Comparison of ENCODE assay signal across 9 mouse cellular contexts in genomic region chr6:148046881-148047649, GRCm38 (mm10). TPM values are rescaled to one million over a fixed set of nuclear protein-coding genes. Genes with fewer than 3 reads are reported as not detected.
A peak's percentile ranks its signal among the peaks of the same experiment; 100 is the strongest.
DNase-seq lines count a peak whose midpoint lies in the region; ATAC-seq and TF ChIP-seq lines count a peak whose summit lies in the region.
"Had no signal": no experiment of that assay in that cellular context is flagged by ENCODE, and none has a peak within 500 bp of the region (broad histone marks: within the 10 kb centered on the region; RNA-seq: fewer than 3 reads in every experiment).

Gene Far2, plus strand, starts transcription at chr6:148047259.

- no peak for TF ChIP-seq CTCF in brain, embryonic 14.5 days (IDR thresholded peaks at IDR 0.05; ENCODE audit: borderline replicate concordance, extremely low read depth, insufficient read depth, insufficient read length)

- H3K4me3 ChIP-seq in heart, embryonic 10.5 days: peak within 1 kb of the TSS; percentile 60
- peak within 1 kb of the TSS; percentile 30 for H3K4me3 ChIP-seq in forebrain, embryonic 11.5 days (ENCODE audit: low read depth, low read length)
- peak within 1 kb of the TSS; percentile 44 for H3K4me3 ChIP-seq in intestine, embryonic 15.5 days (replicated peaks)
- peak within 1 kb of the TSS; percentile 1; the same call in 1 of the 2 replicates for H3K4me3 ChIP-seq in liver, embryonic 12.5 days
- H3K4me3 ChIP-seq: heart, adult 2 months had no signal

- ATAC-seq in forebrain, embryonic 11.5 days (replicated peaks; ENCODE audit: low FRiP score): peak; percentile 63; the same call in 1 of the 2 replicates
- ATAC-seq in intestine, embryonic 15.5 days: peak; percentile 84
- ATAC-seq in liver, embryonic 12.5 days: no peak

- peaks cover 9% of the 10 kb centered on the region for H3K4me1 ChIP-seq in heart, embryonic 10.5 days
- H3K4me1 ChIP-seq in forebrain, embryonic 11.5 days (replicated peaks; ENCODE audit: control insufficient read depth, insufficient read depth, low read length): no peaks in the 10 kb centered on the region; the same call in 1 of the 2 replicates
- H3K4me1 ChIP-seq in intestine, embryonic 15.5 days (replicated peaks): no peaks in the 10 kb centered on the region
- H3K4me1 ChIP-seq in liver, embryonic 12.5 days: no peaks in the 10 kb centered on the region

- TF ChIP-seq POLR2A in brain, embryonic 14.5 days (IDR thresholded peaks at IDR 0.05; ENCODE audit: borderline replicate concordance, extremely low read depth, insufficient read depth, insufficient read length, poor library complexity, severe bottlenecking): no peak

- peaks cover 20% of the 10 kb centered on the region for H3K27me3 ChIP-seq in heart, embryonic 10.5 days (ENCODE audit: insufficient read depth, poor library complexity, severe bottlenecking)
- peaks cover 2% of the 10 kb centered on the region; the same call in 1 of the 2 replicates for H3K27me3 ChIP-seq in forebrain, embryonic 11.5 days (ENCODE audit: control insufficient read depth, insufficient read depth, low read length)
- H3K27me3 ChIP-seq in intestine, embryonic 15.5 days (replicated peaks): no peaks in the 10 kb centered on the region
- peaks cover 19% of the 10 kb centered on the region for H3K27me3 ChIP-seq in liver, embryonic 12.5 days (replicated peaks)

- H3K27ac ChIP-seq in heart, embryonic 10.5 days: peak within 1 kb of the TSS; percentile 62
- H3K27ac ChIP-seq in forebrain, embryonic 11.5 days (ENCODE audit: low read depth, low read length): no peak within 1 kb of the TSS
- H3K27ac ChIP-seq in intestine, embryonic 15.5 days: no peak within 1 kb of the TSS
- no peak within 1 kb of the TSS for H3K27ac ChIP-seq in liver, embryonic 12.5 days
- H3K27ac ChIP-seq: heart, adult 2 months had no signal

- H3K9me3 ChIP-seq in heart, embryonic 10.5 days: no peaks in the 10 kb centered on the region
- no peaks in the 10 kb centered on the region for H3K9me3 ChIP-seq in forebrain, embryonic 11.5 days (ENCODE audit: control insufficient read depth, low read length)
- no peaks in the 10 kb centered on the region for H3K9me3 ChIP-seq in intestine, embryonic 15.5 days
- H3K9me3 ChIP-seq in liver, embryonic 12.5 days (replicated peaks): no peaks in the 10 kb centered on the region

- 3% methylated on average over 34 of the region's 34 CpGs for WGBS in heart, embryonic 10.5 days
- WGBS in forebrain, embryonic 11.5 days: 1% methylated on average over 34 of the region's 34 CpGs
- 2% methylated on average over 34 of the region's 34 CpGs for WGBS in intestine, embryonic 15.5 days
- 9% methylated on average over 34 of the region's 34 CpGs for WGBS in liver, embryonic 12.5 days (ENCODE audit: insufficient replicate concordance)

- no peaks in the 10 kb centered on the region for H3K36me3 ChIP-seq in heart, embryonic 10.5 days
- H3K36me3 ChIP-seq in forebrain, embryonic 11.5 days (ENCODE audit: control insufficient read depth, insufficient read depth, low read length): no peaks in the 10 kb centered on the region
- H3K36me3 ChIP-seq in intestine, embryonic 15.5 days: no peaks in the 10 kb centered on the region
- H3K36me3 ChIP-seq in liver, embryonic 12.5 days: no peaks in the 10 kb centered on the region

- DNase-seq in heart, embryonic 10.5 days (ENCODE audit: low spot score): no peak
- no peak for DNase-seq in heart, adult 9 months (ENCODE audit: low spot score in 2 of 2)
- peak; percentile 59 for DNase-seq in brain, embryonic 14.5 days (ENCODE audit: low read depth)
- peak; percentile 54 for DNase-seq in forebrain, embryonic 11.5 days (ENCODE audit: low spot score)
- DNase-seq in right cerebral cortex, postnatal 25 days: peak; percentile 67
- no peak for DNase-seq in ovary, postnatal 10 days (ENCODE audit: low spot score)

- peak within 1 kb of the TSS; percentile 70 for H3K4me2 ChIP-seq in forebrain, embryonic 11.5 days (ENCODE audit: low read depth, low read length, severe bottlenecking)
- peak within 1 kb of the TSS; percentile 93 for H3K4me2 ChIP-seq in intestine, embryonic 15.5 days (replicated peaks)
- peak within 1 kb of the TSS; percentile 40 for H3K4me2 ChIP-seq in liver, embryonic 12.5 days

- peak within 1 kb of the TSS; percentile 58 for H3K9ac ChIP-seq in forebrain, embryonic 11.5 days (ENCODE audit: low read length)
- peak within 1 kb of the TSS; percentile 50; the same call in 1 of the 2 replicates for H3K9ac ChIP-seq in intestine, embryonic 15.5 days
- no peak within 1 kb of the TSS for H3K9ac ChIP-seq in liver, embryonic 12.5 days

RNA-seq across cellular contexts. Expression of gene Far2, which starts in this region (rescaled TPM):
- polyA plus RNA-seq in heart, embryonic 10.5 days (2016; fragmentation: Nextera tagmentation; extraction: Ambion mirVana): 0.91 and 1.6 TPM in 2 replicates
- polyA plus RNA-seq in brain, embryonic 14.5 days (2012; rRNA removed): 5.8 and 9.6 TPM in 2 replicates
- polyA plus RNA-seq in forebrain, embryonic 11.5 days (2014; fragmentation: Nextera tagmentation; extraction: Ambion mirVana): 2.6 and 2.7 TPM in 2 replicates
- polyA plus RNA-seq in intestine, embryonic 15.5 days (2015; fragmentation: Nextera tagmentation; extraction: Ambion mirVana): 5.0 and 6.1 TPM in 2 replicates
- 0.93 and 1.3 TPM in 2 replicates for polyA plus RNA-seq in liver, embryonic 12.5 days (2016; fragmentation: Nextera tagmentation; extraction: Ambion mirVana)
- polyA plus RNA-seq: heart, adult 2 months had no signal

Comparison
In these comparisons a context has a peak if more than half of its experiments do, and no peak if none do; other contexts are left out.
1. DNase-seq: peak in brain, embryonic 14.5 days (single experiment), forebrain, embryonic 11.5 days (single experiment) and right cerebral cortex, postnatal 25 days (single experiment); none in heart, embryonic 10.5 days (single experiment), heart, adult 9 months (0 of 2) and ovary, postnatal 10 days (single experiment).
2. H3K4me3 ChIP-seq: peak in every context shown above with its lines; median percentile 60 in heart, embryonic 10.5 days; 44 in intestine, embryonic 15.5 days; 30 in forebrain, embryonic 11.5 days; 1 in liver, embryonic 12.5 days.
3. H3K4me2 ChIP-seq: peak in every context shown above with its lines; median percentile 93 in intestine, embryonic 15.5 days; 70 in forebrain, embryonic 11.5 days; 40 in liver, embryonic 12.5 days.